19 mouse cellular contexts compared by ENCODE assay signal in genomic region chrX:11577294-11577693, GRCm38 (mm10).
DNase-seq lines count a peak whose midpoint lies in the region; ATAC-seq and TF ChIP-seq lines count a peak whose summit lies in the region.
"Had no signal": no experiment of that assay in that cellular context is flagged by ENCODE, and none has a peak within 500 bp of the region (broad histone marks: within the 10 kb centered on the region; RNA-seq: fewer than 3 reads in every experiment).

No protein-coding gene starts in this region.

- H3K27me3 ChIP-seq in midbrain, postnatal 0 days (ENCODE audit: insufficient read depth, low read length) = no peaks in the 10 kb centered on the region
- H3K27me3 ChIP-seq in midbrain, embryonic 13.5 days = no peaks in the 10 kb centered on the region; the same call in 1 of the 2 replicates
- H3K27me3 ChIP-seq: heart, embryonic 15.5 days; neural tube, embryonic 12.5 days had no signal

- DNase-seq in frontal cortex, adult 2 months (ENCODE audit: extremely low spot score in 1 of 2, low spot score in 1 of 2) = no peak
- DNase-seq in midbrain, postnatal 0 days (ENCODE audit: low spot score) = peak; percentile 57
- DNase-seq in adrenal gland, postnatal 10 days = peak; percentile 43
- no peak for DNase-seq in right cerebral cortex, postnatal 25 days
- no peak for DNase-seq in embryo, embryonic 11 days
- DNase-seq: gastrocnemius, postnatal 25 days; kidney, adult 11 months; lung, adult 2 months; right cerebral cortex, adult 18-20 months; spleen, adult 18-20 months; thymus, postnatal 25 days had no signal

- H3K4me2 ChIP-seq in midbrain, postnatal 0 days (ENCODE audit: low read depth, low read length, poor library complexity, severe bottlenecking) = no peak overlapping the region
- H3K4me2 ChIP-seq in midbrain, embryonic 13.5 days (replicated peaks) = no peak overlapping the region
- H3K4me2 ChIP-seq: heart, embryonic 15.5 days; liver, embryonic 12.5 days; neural tube, embryonic 12.5 days had no signal

- no peaks in the 10 kb centered on the region for H3K9me3 ChIP-seq in midbrain, postnatal 0 days (ENCODE audit: low read length)
- H3K9me3 ChIP-seq in midbrain, embryonic 13.5 days = no peaks in the 10 kb centered on the region
- H3K9me3 ChIP-seq: forebrain, embryonic 10.5 days; G1E; heart, embryonic 15.5 days; limb, embryonic 10.5 days; liver, embryonic 12.5 days; neural tube, embryonic 12.5 days had no signal

- no peak overlapping the region for H3K27ac ChIP-seq in midbrain, postnatal 0 days (ENCODE audit: low read depth, low read length)
- H3K27ac ChIP-seq in midbrain, embryonic 13.5 days = no peak overlapping the region
- H3K27ac ChIP-seq: forebrain, embryonic 10.5 days; heart, embryonic 15.5 days; limb, embryonic 10.5 days; liver, embryonic 12.5 days; neural tube, embryonic 12.5 days had no signal

- no peak overlapping the region for H3K9ac ChIP-seq in midbrain, postnatal 0 days (replicated peaks; ENCODE audit: low read length, poor library complexity, severe bottlenecking)
- no peak overlapping the region for H3K9ac ChIP-seq in midbrain, embryonic 13.5 days (replicated peaks)
- H3K9ac ChIP-seq: heart, embryonic 15.5 days; liver, embryonic 12.5 days; neural tube, embryonic 12.5 days had no signal

- no peaks in the 10 kb centered on the region for H3K36me3 ChIP-seq in midbrain, postnatal 0 days (ENCODE audit: insufficient read depth, low read length)
- H3K36me3 ChIP-seq in midbrain, embryonic 13.5 days = no peaks in the 10 kb centered on the region
- H3K36me3 ChIP-seq: forebrain, embryonic 10.5 days; G1E; heart, embryonic 15.5 days; limb, embryonic 10.5 days; liver, embryonic 12.5 days; neural tube, embryonic 12.5 days had no signal

- H3K4me3 ChIP-seq in midbrain, postnatal 0 days (ENCODE audit: low read depth, low read length) = no peak overlapping the region
- H3K4me3 ChIP-seq in midbrain, embryonic 13.5 days (replicated peaks) = no peak overlapping the region
- H3K4me3 ChIP-seq: forebrain, embryonic 10.5 days; heart, embryonic 15.5 days; limb, embryonic 10.5 days; liver, embryonic 12.5 days; neural tube, embryonic 12.5 days had no signal

- peak; percentile 50; the same call in 1 of the 2 replicates for ATAC-seq in frontal cortex, adult (ENCODE audit: low TSS enrichment)
- ATAC-seq in midbrain, postnatal 0 days (ENCODE audit: low FRiP score) = no peak
- no peak for ATAC-seq in midbrain, embryonic 13.5 days
- ATAC-seq: liver, embryonic 12.5 days had no signal

- WGBS in midbrain, postnatal 0 days = 72% methylated on average over 3 of the region's 3 CpGs
- 76% methylated on average over 3 of the region's 3 CpGs for WGBS in midbrain, embryonic 13.5 days

- H3K4me1 ChIP-seq in midbrain, postnatal 0 days (ENCODE audit: insufficient read depth, low read length) = no peaks in the 10 kb centered on the region
- no peaks in the 10 kb centered on the region for H3K4me1 ChIP-seq in midbrain, embryonic 13.5 days (replicated peaks)
- H3K4me1 ChIP-seq: forebrain, embryonic 10.5 days; liver, embryonic 12.5 days; neural tube, embryonic 12.5 days had no signal

- no peak for TF ChIP-seq CTCF in midbrain, postnatal 0 days (IDR thresholded peaks at IDR 0.05)

Comparison
In these comparisons a context has a peak if more than half of its experiments do, and no peak if none do; other contexts are left out.
1. DNase-seq: peak in midbrain, postnatal 0 days (single experiment) and adrenal gland, postnatal 10 days (single experiment); none in frontal cortex, adult 2 months (0 of 2), right cerebral cortex, postnatal 25 days (single experiment) and embryo, embryonic 11 days (single experiment).